Mouse (Mus musculus) stomach, embryonic 14.5 days (tissue): ENCODE data around the gene Tifab. TPM values are rescaled to one million over a fixed set of nuclear protein-coding genes. Genes with fewer than 3 reads are reported as not detected.
"Not testable (repeated sequence)": the region's sequence is repeated elsewhere in the genome, so short reads cannot be mapped to it uniquely, and the experiment has no call there.

Experiments used
- ATAC-seq: fragments of 200-750 bp; cut with Nextera tagmentation; 2 replicates; pipeline ENCODE4 v1.8.0; 2017; ENCODE audit warnings: low read depth, moderate TSS enrichment; ENCODE audit not compliant: insufficient number of reproducible peaks, insufficient read depth, low FRiP score
- H3K27ac ChIP-seq: fragments of 300-500 bp; sonication (generic); 2 replicates; pipeline ENCODE4 v1.5.1; 2014; ENCODE audit warnings: mild to moderate bottlenecking, low read length, moderate library complexity, mixed read lengths
- H3K27me3 ChIP-seq: fragments of 300-500 bp; sonication (generic); 2 replicates; pipeline ENCODE4 v1.6.1; 2014; ENCODE audit warnings: low read length, control low read depth, mixed read lengths; ENCODE audit not compliant: control insufficient read depth, insufficient read depth
- H3K36me3 ChIP-seq: fragments of 300-500 bp; sonication (generic); 2 replicates; pipeline ENCODE4 v1.6.1; 2014; ENCODE audit warnings: mild to moderate bottlenecking, control low read depth, low read length, moderate library complexity, mixed read lengths; ENCODE audit not compliant: control insufficient read depth, insufficient read depth
- H3K4me1 ChIP-seq: fragments of 300-500 bp; sonication (generic); 2 replicates; pipeline ENCODE4 v1.6.1; 2014; ENCODE audit warnings: low read length, control low read depth, mixed read lengths; ENCODE audit not compliant: control insufficient read depth, insufficient read depth
- H3K4me2 ChIP-seq: fragments of 300-500 bp; sonication (generic); replicated peaks from 2 replicates; pipeline ENCODE4 v1.6.1; 2014; ENCODE audit warnings: low read depth, low read length, control low read depth
- H3K4me3 ChIP-seq: fragments of 300-500 bp; sonication (generic); 2 replicates; pipeline ENCODE4 v1.5.1; 2014; ENCODE audit warnings: low read depth, low read length, control low read depth
- H3K9ac ChIP-seq: fragments of 300-500 bp; sonication (generic); replicated peaks from 2 replicates; pipeline ENCODE4 v1.6.1; 2014; ENCODE audit warnings: low read depth, mild to moderate bottlenecking, control low read depth, low read length, moderate library complexity, mixed read lengths
- H3K9me3 ChIP-seq: fragments of 300-500 bp; sonication (generic); 2 replicates; pipeline ENCODE4 v1.6.1; 2016; ENCODE audit warnings: low read depth, low read length, control low read depth; ENCODE audit not compliant: control insufficient read depth
- WGBS: fragments of 180-500 bp; shearing (Covaris S2); extraction: QIAGEN DNeasy Blood & Tissue Kit; methylation state at CpG from one replicate; pipeline ENCODE4 v1.1.7; 2014; 5-methylcytosine and 5-hydroxymethylcytosine counted together
- polyA plus RNA-seq: library from polyadenylated mRNA; unstranded; fragments of >200 nt; fragmentation: Nextera tagmentation; extraction: Ambion mirVana; gene quantifications from 2 replicates; pipeline ENCODE4 v1.2.1, GENCODE M21; 2014

Gene Tifab
- polyA plus RNA-seq, 1 experiment from 2014 or later, result 1.2 TPM

- H3K9ac ChIP-seq, result no peak overlapping the region
- H3K27me3 ChIP-seq, result peaks cover under 1% of the 10 kb centered on the region; the same call in 1 of the 2 replicates
- 32% methylated on average over 4 of the region's 4 CpGs for WGBS
- ATAC-seq, result no peak
- no peak overlapping the region for H3K27ac ChIP-seq
- H3K4me3 ChIP-seq, result no peak overlapping the region
- no peaks in the 10 kb centered on the region for H3K36me3 ChIP-seq
- no peaks in the 10 kb centered on the region for H3K9me3 ChIP-seq
- H3K4me2 ChIP-seq, result no peak overlapping the region
- H3K4me1 ChIP-seq, result peaks cover under 1% of the 10 kb centered on the region; the same call in 1 of the 2 replicates
These were observed 37.4 kb upstream of the Tifab start for GRCm38 (mm10) chr13:56216090-56216489.

GRCm38 (mm10) chr13:56214633-56215032 is 35.9 kb upstream of the Tifab start:
- Histone ChIP-seq H3K9me3 (0 out of 2 replicates have a peak, but pooled peaks cover 4% of the 10 kb centered on the region), H3K27me3 (no peaks in the 10 kb centered on the region; the same call in 1 of the 2 replicates), H3K36me3 (no peaks in the 10 kb centered on the region), H3K27ac (no peak overlapping the region), H3K4me3 (no peak overlapping the region), H3K9ac (no peak overlapping the region), H3K4me1 (no peaks in the 10 kb centered on the region), H3K4me2 (no peak overlapping the region)
- WGBS, result 54% methylated on average over 5 of the region's 5 CpGs
- no peak for ATAC-seq

- H3K27me3 ChIP-seq, result no peaks in the 10 kb centered on the region
- peak overlapping the region; percentile 39 for H3K4me2 ChIP-seq
- H3K9ac ChIP-seq, result 0 out of 2 replicates have a peak overlapping the region, but pooled peaks have one; percentile 14
- no peak for ATAC-seq
- WGBS, result 24% methylated on average over 8 of the region's 8 CpGs
- peak overlapping the region; percentile 55; the same call in 1 of the 2 replicates for H3K27ac ChIP-seq
- H3K4me1 ChIP-seq, result peaks cover 10% of the 10 kb centered on the region
- peak overlapping the region; percentile 3; the same call in 1 of the 2 replicates for H3K4me3 ChIP-seq
- no peaks in the 10 kb centered on the region for H3K36me3 ChIP-seq
- 0 out of 2 replicates have a peak, but pooled peaks cover 4% of the 10 kb centered on the region for H3K9me3 ChIP-seq
These were observed 30.4 kb upstream of the Tifab start for GRCm38 (mm10) chr13:56209067-56209411.

- H3K27me3 ChIP-seq, result no peaks in the 10 kb centered on the region
- H3K9me3 ChIP-seq, result 0 out of 2 replicates have a peak, but pooled peaks cover 4% of the 10 kb centered on the region
- H3K4me1 ChIP-seq, result peaks cover 10% of the 10 kb centered on the region
- 6% methylated on average over 35 of the region's 35 CpGs for WGBS
- 0 out of 2 replicates have a peak overlapping the region, but pooled peaks have one; percentile 14 for H3K9ac ChIP-seq
- H3K27ac ChIP-seq, result peak overlapping the region; percentile 55; the same call in 1 of the 2 replicates
- peak overlapping the region; percentile 3; the same call in 1 of the 2 replicates for H3K4me3 ChIP-seq
- H3K36me3 ChIP-seq, result no peaks in the 10 kb centered on the region
- peak; percentile 59; the same call in 1 of the 2 replicates for ATAC-seq
- H3K4me2 ChIP-seq, result peak overlapping the region; percentile 39
These were observed 29.8 kb upstream of the Tifab start for GRCm38 (mm10) chr13:56208225-56209066.

GRCm38 (mm10) chr13:56199506-56199905 is 20.8 kb upstream of the Tifab start:
- H3K9ac ChIP-seq, result no peak overlapping the region
- no peak overlapping the region for H3K4me3 ChIP-seq
- H3K4me2 ChIP-seq, result no peak overlapping the region
- ATAC-seq, result no peak
- H3K36me3 ChIP-seq, result no peaks in the 10 kb centered on the region
- WGBS, result 68% methylated on average over 8 of the region's 8 CpGs
- no peaks in the 10 kb centered on the region for H3K9me3 ChIP-seq
- H3K27ac ChIP-seq, result no peak overlapping the region
- no peaks in the 10 kb centered on the region for H3K4me1 ChIP-seq
- H3K27me3 ChIP-seq, result no peaks in the 10 kb centered on the region

GRCm38 (mm10) chr13:56197473-56198266 is 19.0 kb upstream of the Tifab start:
- H3K4me3 ChIP-seq, result no peak overlapping the region
- H3K4me2 ChIP-seq, result no peak overlapping the region
- H3K9ac ChIP-seq, result no peak overlapping the region
- H3K36me3 ChIP-seq, result no peaks in the 10 kb centered on the region
- no peaks in the 10 kb centered on the region for H3K4me1 ChIP-seq
- no peaks in the 10 kb centered on the region for H3K9me3 ChIP-seq
- ATAC-seq, result peak; percentile 76
- no peak overlapping the region for H3K27ac ChIP-seq
- H3K27me3 ChIP-seq, result no peaks in the 10 kb centered on the region
- 11% methylated on average over 15 of the region's 15 CpGs for WGBS

GRCm38 (mm10) chr13:56197031-56197430 is 18.3 kb upstream of the Tifab start:
- Histone ChIP-seq H3K27ac (no peak overlapping the region), H3K36me3 (no peaks in the 10 kb centered on the region), H3K27me3 (no peaks in the 10 kb centered on the region), H3K9me3 (no peaks in the 10 kb centered on the region), H3K4me2 (no peak overlapping the region), H3K9ac (no peak overlapping the region), H3K4me3 (no peak overlapping the region), H3K4me1 (no peaks in the 10 kb centered on the region)
- no peak; the same call in 1 of the 2 replicates for ATAC-seq
- WGBS, result 69% methylated on average over 12 of the region's 12 CpGs

GRCm38 (mm10) chr13:56195824-56196223 is 17.1 kb upstream of the Tifab start:
- not testable (repeated sequence) for H3K4me2 ChIP-seq, H3K9ac ChIP-seq, H3K27me3 ChIP-seq, H3K4me3 ChIP-seq, H3K4me1 ChIP-seq, ATAC-seq, H3K9me3 ChIP-seq, H3K36me3 ChIP-seq, H3K27ac ChIP-seq
- 82% methylated on average over 11 of the region's 11 CpGs for WGBS
